Mouse (Mus musculus): ENCODE measurements around the gene Sh3bp5. TPM values are rescaled to one million over a fixed set of nuclear protein-coding genes. Genes with fewer than 3 reads are reported as not detected.
A peak's percentile ranks its signal among the peaks of the same experiment; 100 is the strongest.

The Sh3bp5 gene
- polyA plus RNA-seq, 1 experiment from 2014 or later: 17.3 TPM

- 48% methylated on average over 5 of the region's 5 CpGs for WGBS
- Histone ChIP-seq H3K9me3 (ENCODE audit: control insufficient read depth, low read length) (no peaks in the 10 kb centered on the region), H3K27me3 (replicated peaks; ENCODE audit: control insufficient read depth, insufficient read depth, low read length) (no peaks in the 10 kb centered on the region; the same call in 1 of the 2 replicates), H3K4me2 (no peak overlapping the region), H3K9ac (ENCODE audit: low read depth, low read length) (no peak overlapping the region), H3K27ac (ENCODE audit: low read depth, low read length) (no peak overlapping the region), H3K4me1 (replicated peaks; ENCODE audit: control insufficient read depth, insufficient read depth, low read length) (peaks cover 9% of the 10 kb centered on the region), H3K36me3 (ENCODE audit: control insufficient read depth, insufficient read depth, low read length) (no peaks in the 10 kb centered on the region), H3K4me3 (ENCODE audit: low read depth, low read length) (no peak overlapping the region)
- DNase-seq (ENCODE audit: low spot score): peak; percentile 25
- no peak for ATAC-seq (replicated peaks; ENCODE audit: low FRiP score)
Observed at GRCm38 (mm10) chr14:31325551-31325950, 110.3 kb downstream of the Sh3bp5 start.

GRCm38 (mm10) chr14:31324851-31325250 is 111.0 kb downstream of the Sh3bp5 start:
- 55% methylated on average over 10 of the region's 10 CpGs for WGBS
- Histone ChIP-seq H3K4me3 (ENCODE audit: low read depth, low read length) (peak overlapping the region; percentile 45), H3K4me2 (peak overlapping the region; percentile 66)

GRCm38 (mm10) chr14:31323849-31324792 is 111.8 kb downstream of the Sh3bp5 start, which contains the start of gene Dnah1:
Dnah1 (minus strand) TSS chr14:31323896.
- WGBS: 15% methylated on average over 28 of the region's 28 CpGs
- ATAC-seq (replicated peaks; ENCODE audit: low FRiP score): peak; percentile 68
- H3K27me3 ChIP-seq (replicated peaks; ENCODE audit: control insufficient read depth, insufficient read depth, low read length): no peaks in the 10 kb centered on the region
- peak within 1 kb of the TSS; percentile 51 for H3K27ac ChIP-seq (ENCODE audit: low read depth, low read length)
- no peaks in the 10 kb centered on the region for H3K9me3 ChIP-seq (ENCODE audit: control insufficient read depth, low read length)
- peak within 1 kb of the TSS; percentile 64 for H3K9ac ChIP-seq (ENCODE audit: low read depth, low read length)
- peaks cover 9% of the 10 kb centered on the region for H3K4me1 ChIP-seq (replicated peaks; ENCODE audit: control insufficient read depth, insufficient read depth, low read length)
- peak within 1 kb of the TSS; percentile 45 for H3K4me3 ChIP-seq (ENCODE audit: low read depth, low read length)
- H3K4me2 ChIP-seq: peak within 1 kb of the TSS; percentile 66
- H3K36me3 ChIP-seq (ENCODE audit: control insufficient read depth, insufficient read depth, low read length): no peaks in the 10 kb centered on the region
- peak; percentile 68 for DNase-seq (ENCODE audit: low spot score)

More at GRCm38 (mm10) chr14:31324851-31325250, 111.0 kb downstream of the Sh3bp5 start:
- H3K9me3 ChIP-seq (ENCODE audit: control insufficient read depth, low read length): no peaks in the 10 kb centered on the region
- H3K36me3 ChIP-seq (ENCODE audit: control insufficient read depth, insufficient read depth, low read length): no peaks in the 10 kb centered on the region
- ATAC-seq (replicated peaks; ENCODE audit: low FRiP score) (peak; percentile 56; the same call in 1 of the 2 replicates), DNase-seq (ENCODE audit: low spot score) (peak; percentile 38)
- peak overlapping the region; percentile 64 for H3K9ac ChIP-seq (ENCODE audit: low read depth, low read length)
- no peaks in the 10 kb centered on the region; the same call in 1 of the 2 replicates for H3K27me3 ChIP-seq (replicated peaks; ENCODE audit: control insufficient read depth, insufficient read depth, low read length)
- peak overlapping the region; percentile 51; the same call in 1 of the 2 replicates for H3K27ac ChIP-seq (ENCODE audit: low read depth, low read length)
- H3K4me1 ChIP-seq (replicated peaks; ENCODE audit: control insufficient read depth, insufficient read depth, low read length): peaks cover 9% of the 10 kb centered on the region

- no peaks in the 10 kb centered on the region for H3K9me3 ChIP-seq (ENCODE audit: control insufficient read depth, low read length)
- H3K36me3 ChIP-seq (ENCODE audit: control insufficient read depth, insufficient read depth, low read length): no peaks in the 10 kb centered on the region
- peak overlapping the region; percentile 64; the same call in 1 of the 2 replicates for H3K9ac ChIP-seq (ENCODE audit: low read depth, low read length)
- no peaks in the 10 kb centered on the region for H3K27me3 ChIP-seq (replicated peaks; ENCODE audit: control insufficient read depth, insufficient read depth, low read length)
- peaks cover 10% of the 10 kb centered on the region for H3K4me1 ChIP-seq (replicated peaks; ENCODE audit: control insufficient read depth, insufficient read depth, low read length)
- peak overlapping the region; percentile 45 for H3K4me3 ChIP-seq (ENCODE audit: low read depth, low read length)
- ATAC-seq (replicated peaks; ENCODE audit: low FRiP score) (no peak), DNase-seq (ENCODE audit: low spot score) (no peak)
- H3K27ac ChIP-seq (ENCODE audit: low read depth, low read length): no peak overlapping the region
- WGBS: 81% methylated on average over 4 of the region's 4 CpGs
- peak overlapping the region; percentile 66 for H3K4me2 ChIP-seq
Observed at GRCm38 (mm10) chr14:31323189-31323588, 112.7 kb downstream of the Sh3bp5 start.

- 80% methylated on average over 3 of the region's 3 CpGs for WGBS
- no peaks in the 10 kb centered on the region for H3K36me3 ChIP-seq (ENCODE audit: control insufficient read depth, insufficient read depth, low read length)
- H3K9me3 ChIP-seq (ENCODE audit: control insufficient read depth, low read length): no peaks in the 10 kb centered on the region
- ATAC-seq (replicated peaks; ENCODE audit: low FRiP score) (no peak), DNase-seq (ENCODE audit: low spot score) (peak; percentile 11)
- H3K9ac ChIP-seq (ENCODE audit: low read depth, low read length): no peak overlapping the region
- peaks cover 16% of the 10 kb centered on the region for H3K4me1 ChIP-seq (replicated peaks; ENCODE audit: control insufficient read depth, insufficient read depth, low read length)
- no peaks in the 10 kb centered on the region for H3K27me3 ChIP-seq (replicated peaks; ENCODE audit: control insufficient read depth, insufficient read depth, low read length)
- H3K4me2 ChIP-seq: no peak overlapping the region
- no peak overlapping the region for H3K4me3 ChIP-seq (ENCODE audit: low read depth, low read length)
- H3K27ac ChIP-seq (ENCODE audit: low read depth, low read length): no peak overlapping the region
Observed at GRCm38 (mm10) chr14:31322191-31322590, 113.7 kb downstream of the Sh3bp5 start.

- H3K4me2 ChIP-seq: no peak overlapping the region
- H3K27ac ChIP-seq (ENCODE audit: low read depth, low read length): no peak overlapping the region
- no peak overlapping the region for H3K9ac ChIP-seq (ENCODE audit: low read depth, low read length)
- no peak for ATAC-seq (replicated peaks; ENCODE audit: low FRiP score)
- no peaks in the 10 kb centered on the region for H3K36me3 ChIP-seq (ENCODE audit: control insufficient read depth, insufficient read depth, low read length)
- no peaks in the 10 kb centered on the region for H3K27me3 ChIP-seq (replicated peaks; ENCODE audit: control insufficient read depth, insufficient read depth, low read length)
- H3K4me3 ChIP-seq (ENCODE audit: low read depth, low read length): no peak overlapping the region
- H3K4me1 ChIP-seq (replicated peaks; ENCODE audit: control insufficient read depth, insufficient read depth, low read length): peaks cover 20% of the 10 kb centered on the region
- H3K9me3 ChIP-seq (ENCODE audit: control insufficient read depth, low read length): no peaks in the 10 kb centered on the region
- DNase-seq (ENCODE audit: low spot score): no peak
- 85% methylated on average over 11 of the region's 11 CpGs for WGBS
Observed at GRCm38 (mm10) chr14:31321181-31321580, 114.7 kb downstream of the Sh3bp5 start.

- 58% methylated on average over 10 of the region's 10 CpGs for WGBS
- no peaks in the 10 kb centered on the region for H3K36me3 ChIP-seq (ENCODE audit: control insufficient read depth, insufficient read depth, low read length)
- no peak overlapping the region for H3K4me2 ChIP-seq
- H3K9ac ChIP-seq (ENCODE audit: low read depth, low read length): no peak overlapping the region
- no peaks in the 10 kb centered on the region for H3K9me3 ChIP-seq (ENCODE audit: control insufficient read depth, low read length)
- no peak overlapping the region for H3K27ac ChIP-seq (ENCODE audit: low read depth, low read length)
- no peak overlapping the region for H3K4me3 ChIP-seq (ENCODE audit: low read depth, low read length)
- H3K27me3 ChIP-seq (replicated peaks; ENCODE audit: control insufficient read depth, insufficient read depth, low read length): no peaks in the 10 kb centered on the region
- no peak for ATAC-seq (replicated peaks; ENCODE audit: low FRiP score)
- DNase-seq (ENCODE audit: low spot score): no peak
- peaks cover 20% of the 10 kb centered on the region for H3K4me1 ChIP-seq (replicated peaks; ENCODE audit: control insufficient read depth, insufficient read depth, low read length)
Observed at GRCm38 (mm10) chr14:31319546-31319945, 116.3 kb downstream of the Sh3bp5 start.

- Histone ChIP-seq H3K4me1 (replicated peaks; ENCODE audit: control insufficient read depth, insufficient read depth, low read length) (peaks cover 12% of the 10 kb centered on the region; the same call in 1 of the 2 replicates), H3K36me3 (ENCODE audit: control insufficient read depth, insufficient read depth, low read length) (no peaks in the 10 kb centered on the region), H3K4me2 (no peak overlapping the region), H3K27ac (ENCODE audit: low read depth, low read length) (no peak overlapping the region), H3K4me3 (ENCODE audit: low read depth, low read length) (no peak overlapping the region), H3K9me3 (ENCODE audit: control insufficient read depth, low read length) (no peaks in the 10 kb centered on the region), H3K9ac (ENCODE audit: low read depth, low read length) (no peak overlapping the region), H3K27me3 (replicated peaks; ENCODE audit: control insufficient read depth, insufficient read depth, low read length) (no peaks in the 10 kb centered on the region)
- DNase-seq (ENCODE audit: low spot score) (no peak), ATAC-seq (replicated peaks; ENCODE audit: low FRiP score) (peak; percentile 88)
- 72% methylated on average over 3 of the region's 3 CpGs for whole genome bisulfite sequencing
Observed at GRCm38 (mm10) chr14:31317754-31318153, 118.1 kb downstream of the Sh3bp5 start.
